Mouse (Mus musculus): ENCODE results near the gene Gm17571.

GRCm38 (mm10) chr9:13484267-13485240 lies 38.0 kb upstream of the Gm17571 start:
- TF ChIP-seq CTCF (IDR thresholded peaks at IDR 0.05), result no peak
- TF ChIP-seq POLR2A (IDR thresholded peaks at IDR 0.05; ENCODE audit: insufficient read depth, low read depth, low read length), result no peak
